Mouse (Mus musculus) left cerebral cortex, adult 2 months (tissue): ENCODE measurements around the gene Stat5b. TPM values are rescaled to one million over a fixed set of nuclear protein-coding genes. Genes with fewer than 3 reads are reported as not detected.

Experiments
- DNase-seq, 2 experiments: peaks; one replicate each; pipeline ENCODE4 v3.0.0; 2021 to 2022; ENCODE audit warnings: low spot score in 2 of 2, mixed read lengths in 1 of 2; ENCODE audit errors: extremely low spot score in 1 of 2
- H3K27ac ChIP-seq: fragments of 200-600 bp; 2 replicates; pipeline ENCODE4 v1.8.1; 2022
- H3K4me3 ChIP-seq: fragments of 200-600 bp; 2 replicates; pipeline ENCODE4 v1.8.1; 2022
- CTCF ChIP-seq: fragments of 200-600 bp; IDR thresholded peaks from 2 replicates; pipeline ENCODE4 v1.8.1; 2022; ENCODE audit warnings: antibody characterized with exemption, mild to moderate bottlenecking, moderate library complexity
- intact Hi-C: fragments of 180-260 bp; cut with DNase I; formaldehyde crosslinking; loops from one replicate; pipeline ENCODE4 v1.15.1; 2025
- total RNA-seq, 2 experiments: library from RNA; stranded (reverse); gene quantifications; 2 replicates each; pipeline ENCODE4 v1.2.3; 2021

Stat5b gene
- total RNA-seq, 2 experiments from 2014 or later: 23.6 to 25.0 TPM

DNA sequence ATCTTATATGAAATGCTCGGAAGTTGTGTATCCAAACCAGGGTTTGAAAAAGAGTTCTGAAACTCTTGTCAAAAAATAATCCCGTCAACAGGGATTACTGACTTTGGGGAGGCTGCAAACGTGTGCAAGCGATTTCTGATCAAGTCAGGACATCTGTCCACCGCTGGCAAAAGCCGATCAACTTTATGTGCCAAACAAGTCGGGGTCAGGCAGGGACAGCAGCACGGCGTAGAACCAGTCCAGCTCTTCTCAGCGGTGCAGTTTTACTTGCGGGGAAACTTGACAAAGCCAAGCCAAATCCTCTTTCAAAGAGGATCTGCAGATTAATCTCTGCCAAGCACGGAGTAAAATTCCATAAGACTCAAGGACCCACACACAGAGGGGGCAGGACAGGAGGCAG is 20.8 kb downstream of the Stat5b start:
- Histone ChIP-seq H3K27ac (no peak overlapping the region), H3K4me3 (no peak overlapping the region)
- no peak for DNase-seq
- TF ChIP-seq CTCF: no peak
- intact Hi-C loops: no loop called here

DNA sequence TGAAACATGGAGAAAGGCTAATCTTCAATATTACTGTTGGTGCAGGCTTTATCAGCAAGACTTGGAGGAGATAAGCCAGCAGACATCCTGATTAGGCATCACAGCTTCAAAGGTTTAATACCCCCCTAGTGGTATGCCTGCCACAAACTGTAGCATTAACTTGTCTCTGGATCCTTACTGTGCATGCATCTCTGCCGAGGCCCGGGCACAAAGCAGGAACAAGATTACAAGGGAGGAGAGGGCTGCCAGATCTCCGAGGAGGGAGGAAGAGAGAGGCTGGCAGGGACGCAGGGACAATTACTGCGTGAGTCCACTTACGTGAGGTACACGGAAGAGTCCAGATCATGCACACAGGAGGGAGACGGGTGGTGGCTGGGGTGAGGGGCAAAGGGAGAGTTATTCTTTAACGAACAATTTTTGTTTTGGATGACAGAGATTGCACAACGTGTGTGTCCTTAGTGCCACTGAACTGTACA is 21.8 kb downstream of the Stat5b start:
- no peak for DNase-seq
- no peak; the same call in 1 of the 2 replicates for TF ChIP-seq CTCF
- intact Hi-C loops: no loop called here
- no peak overlapping the region for H3K4me3 ChIP-seq
- no peak overlapping the region for H3K27ac ChIP-seq

DNA sequence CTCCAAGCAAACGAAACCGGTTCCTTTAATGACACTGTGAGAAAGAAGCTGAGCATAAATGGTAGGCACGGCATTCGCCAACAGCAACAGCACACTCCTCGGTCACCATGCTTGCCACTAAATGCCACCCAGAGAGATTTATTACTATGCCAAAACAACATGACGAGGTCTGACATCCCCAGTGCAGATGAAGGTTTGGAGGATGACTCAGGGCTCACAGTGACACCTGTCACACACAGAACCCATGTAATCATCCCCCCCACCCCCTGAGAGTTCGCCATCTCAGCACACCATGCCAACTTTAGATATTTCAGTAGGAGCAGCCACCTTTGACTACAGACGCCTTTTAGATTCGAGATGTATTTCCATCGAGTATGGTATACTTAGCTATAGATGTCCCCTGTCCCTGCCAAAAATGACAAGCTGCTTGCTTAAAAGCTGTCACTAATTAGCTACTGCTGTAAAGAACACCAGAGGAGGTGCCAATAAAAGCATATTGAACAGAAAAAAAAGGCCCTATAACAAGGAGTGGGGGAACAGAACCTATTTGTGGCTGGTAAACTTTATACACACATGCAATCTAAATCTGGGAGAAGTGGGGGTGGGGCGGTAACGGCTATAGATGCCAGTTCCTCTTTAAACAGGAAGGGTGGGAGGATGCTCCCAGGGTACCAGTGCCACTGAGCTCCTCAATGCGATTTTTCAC is 24.2 kb downstream of the Stat5b start:
- H3K27ac ChIP-seq: no peak overlapping the region
- peak; percentile 28 for DNase-seq
- no peak overlapping the region for H3K4me3 ChIP-seq
- no peak for TF ChIP-seq CTCF
- intact Hi-C loops: no loop called here

DNA sequence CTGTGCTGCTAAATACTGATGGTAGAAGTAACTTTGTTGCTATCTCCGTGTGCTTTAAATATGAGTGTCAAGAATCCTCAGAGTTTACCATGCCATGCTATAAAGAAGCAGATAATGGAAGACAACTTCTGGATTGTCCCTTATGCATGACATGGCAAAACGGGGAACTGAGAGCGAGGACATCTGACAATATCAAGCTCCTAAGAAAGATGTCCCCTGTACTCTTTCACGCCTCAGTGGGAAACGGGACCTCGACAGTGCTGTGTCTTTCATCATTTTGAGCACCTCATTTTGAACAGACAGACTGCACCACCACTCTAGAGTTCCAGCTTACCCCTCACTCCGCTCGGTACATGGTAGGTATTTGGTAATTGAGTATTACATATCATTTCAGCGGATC is 25.1 kb downstream of the Stat5b start:
- DNase-seq: no peak
- H3K27ac ChIP-seq: no peak overlapping the region

DNA sequence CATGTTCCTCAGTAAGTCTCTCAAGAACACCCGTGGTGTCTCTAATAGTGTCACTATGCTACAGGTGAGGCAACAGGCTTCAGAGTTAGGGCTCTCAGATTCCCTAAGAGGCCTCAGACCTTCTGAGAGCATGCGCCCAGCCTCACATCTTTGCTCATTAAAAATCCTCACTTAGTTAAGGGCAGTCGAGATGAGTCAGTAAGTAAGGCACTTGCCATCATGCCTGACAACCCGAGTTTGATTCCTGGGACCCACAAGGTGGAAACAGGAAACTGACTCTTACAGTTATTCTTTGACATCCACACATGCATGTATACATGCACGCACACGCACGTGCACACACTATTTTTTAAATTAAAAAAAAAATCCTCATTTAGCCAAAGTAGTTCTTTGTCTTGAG is 26.0 kb downstream of the Stat5b start:
- TF ChIP-seq CTCF: no peak
- intact Hi-C loops: no loop called here
- no peak overlapping the region for H3K27ac ChIP-seq
- no peak overlapping the region for H3K4me3 ChIP-seq
- DNase-seq: no peak

More for the DNA sequence above, 25.1 kb downstream of the Stat5b start:
- no peak overlapping the region for H3K4me3 ChIP-seq
- no peak for TF ChIP-seq CTCF
- intact Hi-C loops: no loop called here

DNA sequence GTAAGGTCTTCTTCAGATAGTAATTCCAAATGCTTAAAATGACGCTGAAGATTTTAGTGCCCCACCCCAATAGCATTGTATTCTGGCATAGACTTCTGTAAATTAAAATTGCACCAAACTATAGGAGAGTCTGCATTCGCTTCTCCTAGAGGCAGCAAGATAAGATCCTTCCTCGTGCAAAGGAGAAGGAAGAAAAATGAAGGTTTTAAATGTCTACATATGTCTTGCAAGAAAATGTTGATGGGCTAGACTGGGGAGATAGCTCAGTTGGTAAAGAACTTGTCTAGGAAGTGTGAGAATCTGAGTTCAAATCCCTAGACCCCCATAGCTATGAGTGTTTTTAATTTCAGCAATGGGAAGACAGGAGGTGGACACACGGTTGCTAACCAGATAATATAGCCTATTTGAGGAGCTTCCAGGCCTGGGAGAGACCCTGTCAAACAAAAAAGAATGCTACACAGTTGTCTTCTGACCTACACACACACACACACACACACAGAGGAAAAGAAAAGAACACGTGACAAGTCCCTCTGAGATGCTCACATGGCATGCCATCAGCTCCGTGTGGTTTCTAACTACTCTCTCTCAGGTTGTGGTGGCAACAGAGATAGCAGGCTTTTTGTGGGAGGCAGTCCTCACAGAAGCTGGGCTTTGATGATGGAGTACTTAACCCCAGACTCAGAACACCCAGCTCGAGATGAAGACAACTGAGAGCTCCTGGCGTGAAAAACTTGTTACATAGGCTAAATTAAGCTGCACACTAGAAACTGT is 26.8 kb downstream of the Stat5b start:
- H3K27ac ChIP-seq: no peak overlapping the region
- no peak overlapping the region for H3K4me3 ChIP-seq
- no peak for TF ChIP-seq CTCF
- intact Hi-C loops: no loop called here
- no peak for DNase-seq

DNA sequence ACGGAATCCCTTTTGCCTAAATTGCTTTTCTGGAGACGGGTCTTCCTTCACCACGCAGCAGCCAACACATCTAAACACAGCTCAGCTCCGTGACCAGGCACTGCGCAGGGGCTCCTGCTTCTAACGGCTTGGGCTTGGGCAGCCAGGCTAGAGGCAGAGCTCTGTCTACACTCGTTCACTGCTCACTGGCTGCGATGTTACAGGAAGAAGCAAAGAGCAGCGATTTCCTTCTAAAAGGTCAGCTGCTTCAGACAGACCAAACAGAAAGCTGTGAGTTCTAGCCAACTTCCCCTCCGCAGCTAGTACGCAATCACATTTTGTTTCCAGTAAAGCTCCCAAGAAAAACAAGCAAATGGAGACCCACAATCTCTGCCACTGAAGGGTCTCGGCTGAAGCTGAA is 28.2 kb downstream of the Stat5b start:
- TF ChIP-seq CTCF: no peak
- H3K4me3 ChIP-seq: no peak overlapping the region
- intact Hi-C loops: no loop called here
- H3K27ac ChIP-seq: peak overlapping the region; percentile 44; the same call in 1 of the 2 replicates
- DNase-seq: no peak

DNA sequence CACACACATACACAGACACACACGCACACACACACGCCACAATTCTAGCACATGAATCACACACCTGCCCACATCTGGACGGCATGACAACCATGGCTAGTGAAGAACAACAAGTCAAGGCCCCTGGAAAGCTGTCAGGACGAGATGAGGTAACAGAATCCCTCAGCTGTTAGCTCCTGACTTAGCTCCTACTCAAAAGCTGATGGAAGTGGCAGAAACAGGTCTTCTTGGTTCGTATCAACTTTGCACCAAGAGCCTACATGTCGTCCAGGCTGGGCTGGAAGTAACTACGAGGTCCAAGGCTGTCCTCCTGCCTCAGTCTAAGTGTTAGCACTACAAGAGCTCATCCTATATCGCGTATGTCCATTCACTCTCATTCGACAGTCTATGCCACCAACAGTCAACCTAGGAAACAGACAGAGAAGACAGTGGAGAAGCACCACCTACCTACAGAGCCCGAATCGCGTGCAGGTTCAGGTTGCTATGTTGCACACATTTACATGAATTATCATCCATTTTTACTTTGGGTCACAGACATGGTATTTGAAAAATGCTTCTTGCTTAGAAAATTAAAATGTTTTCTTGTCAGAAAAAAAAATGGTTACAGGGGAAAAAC is 28.8 kb downstream of the Stat5b start:
- Histone ChIP-seq H3K4me3 (no peak overlapping the region), H3K27ac (no peak overlapping the region)
- no peak for TF ChIP-seq CTCF
- no peak for DNase-seq
- intact Hi-C loops: no loop called here

DNA sequence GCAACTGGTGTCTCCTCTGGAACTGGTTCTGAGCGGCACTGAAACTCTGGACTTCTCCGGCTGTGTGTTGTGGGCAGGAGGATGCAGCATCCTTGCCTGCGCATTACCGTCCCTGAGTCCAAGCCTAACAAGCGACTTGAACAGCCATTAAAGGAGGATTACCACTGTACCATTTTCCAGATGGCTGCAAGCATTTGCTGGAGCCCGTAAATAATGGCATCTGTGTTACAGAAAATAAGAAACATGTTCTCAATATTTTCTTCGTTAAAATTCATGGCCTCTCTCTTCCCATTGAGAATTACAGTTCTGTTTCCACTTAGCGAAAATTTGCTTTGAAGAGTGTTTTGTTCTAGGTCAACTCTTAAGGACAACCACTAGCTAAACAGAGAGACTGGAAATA is 30.5 kb downstream of the Stat5b start:
- H3K27ac ChIP-seq: no peak overlapping the region
- intact Hi-C loops: no loop called here
- no peak for DNase-seq
- H3K4me3 ChIP-seq: no peak overlapping the region
- no peak for TF ChIP-seq CTCF

DNA sequence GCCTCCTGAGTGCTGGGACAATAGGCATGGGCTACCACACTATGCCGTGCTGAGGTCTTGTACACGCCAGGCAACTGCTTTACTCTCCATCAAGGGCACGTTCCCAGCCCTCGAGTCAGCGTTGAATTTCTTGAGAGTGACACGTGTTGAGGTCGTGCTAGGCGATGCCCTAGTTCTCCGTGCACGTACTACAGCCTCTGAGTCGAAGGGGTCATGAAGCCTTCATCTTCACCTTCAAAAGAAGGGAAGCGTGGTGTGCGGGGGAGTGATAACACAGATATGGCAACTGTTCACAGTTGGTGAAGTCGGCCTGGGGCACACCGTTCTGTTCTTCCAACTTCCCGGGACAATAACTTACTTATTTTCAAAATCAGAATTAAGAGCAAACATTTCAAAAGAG is 30.9 kb downstream of the Stat5b start:
- H3K27ac ChIP-seq: no peak overlapping the region
- DNase-seq: no peak
- TF ChIP-seq CTCF: no peak
- no peak overlapping the region for H3K4me3 ChIP-seq
- intact Hi-C loops: no loop called here

DNA sequence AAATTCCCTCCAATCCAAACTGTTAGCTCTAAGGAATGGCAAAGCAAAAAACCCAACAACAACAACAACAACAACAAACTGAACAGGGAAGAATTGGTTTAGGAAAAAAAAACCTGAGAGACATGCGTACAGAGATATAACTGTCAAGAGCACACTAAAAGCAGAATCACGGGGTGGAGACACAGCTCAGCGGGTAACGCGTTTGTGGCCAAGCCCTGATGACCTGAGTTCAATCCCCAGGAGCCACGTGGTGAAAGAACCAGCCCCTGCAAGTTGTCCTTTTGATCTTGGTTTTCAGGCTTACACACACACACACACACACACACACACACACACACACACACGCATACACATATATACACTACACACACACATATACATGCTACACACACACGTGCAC is 31.5 kb downstream of the Stat5b start:
- intact Hi-C loops: no loop called here
- no peak overlapping the region for H3K27ac ChIP-seq
- TF ChIP-seq CTCF: no peak
- H3K4me3 ChIP-seq: no peak overlapping the region
- DNase-seq: no peak

DNA sequence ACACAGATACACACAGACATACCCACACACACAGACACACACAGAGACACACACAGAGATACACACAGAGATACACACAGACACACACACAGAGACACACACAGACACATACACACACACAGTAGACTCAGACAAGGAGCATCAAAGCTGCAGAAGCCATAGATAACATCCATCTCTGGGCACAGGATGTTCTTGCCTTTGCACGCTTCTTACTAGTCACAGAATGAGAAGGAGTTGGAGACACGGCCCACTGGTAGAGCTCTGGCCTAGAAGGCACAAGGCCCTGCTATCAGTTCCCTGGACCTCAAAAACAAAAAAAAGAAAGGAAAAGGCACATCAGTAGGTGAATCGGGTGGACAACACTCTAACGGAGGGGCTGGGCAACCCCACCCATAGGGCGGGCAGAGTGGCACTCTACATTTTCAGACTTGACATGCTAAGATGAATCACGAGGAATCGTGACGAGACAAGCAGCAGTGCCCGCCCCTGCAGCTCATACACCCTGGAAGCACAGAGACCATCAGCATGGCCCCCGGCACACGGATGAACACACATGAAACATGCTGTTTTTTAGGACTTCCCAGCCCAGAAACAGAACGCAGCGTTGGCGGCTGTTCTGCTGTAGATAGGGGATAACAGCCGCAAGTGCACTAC is 32.0 kb downstream of the Stat5b start:
- Histone ChIP-seq H3K27ac (no peak overlapping the region), H3K4me3 (no peak overlapping the region)
- DNase-seq: no peak
- intact Hi-C loops: no loop called here
- no peak for TF ChIP-seq CTCF
